13 mouse cellular contexts compared by ENCODE assay signal in genomic region chr19:56061882-56062540, GRCm38 (mm10).
A peak's percentile ranks its signal among the peaks of the same experiment; 100 is the strongest.
DNase-seq lines count a peak whose midpoint lies in the region; ATAC-seq and TF ChIP-seq lines count a peak whose summit lies in the region.
"Had no signal": no experiment of that assay in that cellular context is flagged by ENCODE, and none has a peak within 500 bp of the region (broad histone marks: within the 10 kb centered on the region; RNA-seq: fewer than 3 reads in every experiment).

No protein-coding gene starts in this region.

- no peak overlapping the region for H3K4me3 ChIP-seq in heart, adult 2 months
- no peak overlapping the region for H3K4me3 ChIP-seq in forebrain, embryonic 14.5 days (ENCODE audit: low read depth, low read length)
- H3K4me3 ChIP-seq in neural tube, embryonic 13.5 days: no peak overlapping the region
- H3K4me3 ChIP-seq: stomach, embryonic 15.5 days had no signal

- H3K9ac ChIP-seq in heart, adult 2 months (ENCODE audit: low read depth, low read length): no peak overlapping the region
- H3K9ac ChIP-seq in forebrain, embryonic 14.5 days (ENCODE audit: low read length): no peak overlapping the region
- H3K9ac ChIP-seq in neural tube, embryonic 13.5 days: no peak overlapping the region
- H3K9ac ChIP-seq: liver, postnatal 0 days; stomach, embryonic 15.5 days had no signal

- peak; percentile 93 for ATAC-seq in forebrain, embryonic 14.5 days
- peak; percentile 88 for ATAC-seq in neural tube, embryonic 13.5 days (ENCODE audit: low read depth)
- no peak for ATAC-seq in monocyte, adult 5-6 weeks (replicated peaks; ENCODE audit: insufficient number of reproducible peaks, low FRiP score, low TSS enrichment, poor library complexity, severe bottlenecking)
- ATAC-seq: liver, postnatal 0 days had no signal

- 0 out of 2 replicates have a peak overlapping the region, but pooled peaks have one; percentile 8 for H3K4me2 ChIP-seq in forebrain, embryonic 14.5 days (ENCODE audit: low read length)
- no peak overlapping the region for H3K4me2 ChIP-seq in neural tube, embryonic 13.5 days
- H3K4me2 ChIP-seq: stomach, embryonic 15.5 days had no signal

- DNase-seq in heart, adult 11 months: peak; percentile 60
- no peak for DNase-seq in heart, adult 2 months
- peak; percentile 91 for DNase-seq in forebrain, embryonic 14.5 days (ENCODE audit: low spot score)
- peak; percentile 17 to 21 for DNase-seq in layer of hippocampus, postnatal 10 days (ENCODE audit: low spot score in 2 of 2)
- DNase-seq in spleen, postnatal 36 days (ENCODE audit: low spot score in 2 of 2): no peak
- no peak for DNase-seq in heart, postnatal 10 days
- DNase-seq: heart, postnatal 36 days; left cerebral cortex, postnatal 4 days; liver, postnatal 0 days had no signal

- TF ChIP-seq EP300 in heart, adult 2 months (IDR thresholded peaks at IDR 0.05; ENCODE audit: insufficient read depth, low read depth, low read length): no peak

- intact Hi-C loops in heart, adult 2 months (cut with DNase I): no loop called here
- intact Hi-C loops in heart, postnatal 10 days (cut with DNase I): no loop called here

- TF ChIP-seq CTCF in heart, adult 2 months (IDR thresholded peaks at IDR 0.05): no peak

- H3K9me3 ChIP-seq in forebrain, embryonic 14.5 days (replicated peaks; ENCODE audit: control insufficient read depth, low read length): no peaks in the 10 kb centered on the region
- no peaks in the 10 kb centered on the region for H3K9me3 ChIP-seq in neural tube, embryonic 13.5 days
- H3K9me3 ChIP-seq: stomach, embryonic 15.5 days had no signal

- no peaks in the 10 kb centered on the region for H3K79me2 ChIP-seq in heart, adult 2 months (replicated peaks; ENCODE audit: control insufficient read depth, insufficient read depth, low read length)

- no peak overlapping the region for H3K27ac ChIP-seq in heart, adult 2 months
- H3K27ac ChIP-seq in forebrain, embryonic 14.5 days (ENCODE audit: low read depth, low read length): peak overlapping the region; percentile 89
- H3K27ac ChIP-seq in neural tube, embryonic 13.5 days (replicated peaks): peak overlapping the region; percentile 80
- H3K27ac ChIP-seq: kidney, postnatal 0 days; stomach, embryonic 15.5 days had no signal

- no peak for TF ChIP-seq POLR2A in heart, adult 2 months (IDR thresholded peaks at IDR 0.05; ENCODE audit: insufficient read depth, low read depth, low read length)

- H3K4me1 ChIP-seq in heart, adult 2 months (ENCODE audit: control insufficient read depth, insufficient read depth, low read length): no peaks in the 10 kb centered on the region
- H3K4me1 ChIP-seq in forebrain, embryonic 14.5 days (ENCODE audit: control insufficient read depth, insufficient read depth, low read length): peaks cover 12% of the 10 kb centered on the region; the same call in 1 of the 2 replicates
- H3K4me1 ChIP-seq in neural tube, embryonic 13.5 days (replicated peaks): peaks cover 29% of the 10 kb centered on the region
- H3K4me1 ChIP-seq: stomach, embryonic 15.5 days had no signal

- WGBS in heart, adult 2 months: 77% methylated on average over 10 of the region's 10 CpGs
- 4% methylated on average over 10 of the region's 10 CpGs for WGBS in forebrain, embryonic 14.5 days
- WGBS in neural tube, embryonic 13.5 days: 15% methylated on average over 10 of the region's 10 CpGs

- no peaks in the 10 kb centered on the region for H3K36me3 ChIP-seq in heart, adult 2 months (ENCODE audit: control insufficient read depth, insufficient read depth, low read length)
- no peaks in the 10 kb centered on the region for H3K36me3 ChIP-seq in forebrain, embryonic 14.5 days (ENCODE audit: control insufficient read depth, insufficient read depth, low read length)
- no peaks in the 10 kb centered on the region for H3K36me3 ChIP-seq in neural tube, embryonic 13.5 days
- H3K36me3 ChIP-seq: stomach, embryonic 15.5 days had no signal

- no peaks in the 10 kb centered on the region for H3K27me3 ChIP-seq in heart, adult 2 months (ENCODE audit: control insufficient read depth, insufficient read depth, low read length)
- no peaks in the 10 kb centered on the region for H3K27me3 ChIP-seq in forebrain, embryonic 14.5 days (replicated peaks; ENCODE audit: control insufficient read depth, insufficient read depth, low read length)
- H3K27me3 ChIP-seq in neural tube, embryonic 13.5 days: peaks cover 14% of the 10 kb centered on the region; the same call in 1 of the 2 replicates
- H3K27me3 ChIP-seq: stomach, embryonic 15.5 days had no signal

Comparison
In these comparisons a context has a peak if more than half of its experiments do, and no peak if none do; other contexts are left out.
1. DNase-seq: peak in heart, adult 11 months (single experiment), forebrain, embryonic 14.5 days (single experiment) and layer of hippocampus, postnatal 10 days (2 of 2); none in heart, adult 2 months (0 of 2), spleen, postnatal 36 days (0 of 2) and heart, postnatal 10 days (0 of 2).